Mouse (Mus musculus): ENCODE measurements at regions not wholly inside any gene's neighbourhood (a gene's known extent, or its start where the extent isn't known, plus 50 kb on each side); places are given as distances from the start of the nearest gene placed in this dataset.
A peak's percentile ranks its signal among the peaks of the same experiment; 100 is the strongest.

DNA sequence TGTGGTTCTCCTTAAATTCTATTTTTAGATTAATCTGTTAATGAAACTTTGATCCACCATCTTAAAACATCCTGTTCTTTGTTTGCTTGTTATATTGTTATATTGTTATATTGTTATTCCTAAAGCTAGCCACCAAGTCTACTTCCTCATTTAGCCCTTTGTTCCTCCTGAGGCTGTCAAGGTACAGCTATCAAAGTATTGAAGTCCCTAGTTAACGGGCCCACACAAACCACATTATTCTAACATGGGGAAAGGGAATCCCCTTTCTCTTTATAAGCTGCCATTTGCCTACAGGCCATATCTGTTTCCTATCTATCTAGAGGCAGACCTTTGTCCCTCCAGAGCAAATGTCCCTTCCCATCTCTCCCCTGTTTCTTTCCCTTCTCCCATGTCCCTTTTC lies 317.0 kb downstream of the Prr30 start:
- no peak for DNase-seq (ENCODE audit: low spot score in 2 of 2)

DNA sequence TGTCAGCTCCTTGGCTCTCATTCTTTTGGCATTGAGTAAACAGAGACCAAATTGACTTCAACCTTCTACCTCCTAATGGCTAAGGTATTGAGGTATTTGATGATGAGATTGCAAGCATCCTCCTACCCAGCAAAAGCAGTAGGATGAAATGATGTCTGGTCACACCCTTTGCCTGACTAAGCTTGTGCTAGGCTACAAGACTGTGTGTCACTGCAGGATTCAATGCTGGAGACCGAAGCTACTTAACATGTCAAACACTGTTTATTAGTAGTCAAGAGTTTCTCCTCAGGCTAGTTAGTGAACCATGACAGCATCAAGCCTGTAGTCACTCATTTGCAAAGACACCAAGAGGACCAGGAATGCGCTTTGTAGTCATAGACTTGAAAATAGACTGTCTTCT lies 320.0 kb downstream of the Prr30 start:
- no peak for DNase-seq (ENCODE audit: low spot score in 2 of 2)

DNA sequence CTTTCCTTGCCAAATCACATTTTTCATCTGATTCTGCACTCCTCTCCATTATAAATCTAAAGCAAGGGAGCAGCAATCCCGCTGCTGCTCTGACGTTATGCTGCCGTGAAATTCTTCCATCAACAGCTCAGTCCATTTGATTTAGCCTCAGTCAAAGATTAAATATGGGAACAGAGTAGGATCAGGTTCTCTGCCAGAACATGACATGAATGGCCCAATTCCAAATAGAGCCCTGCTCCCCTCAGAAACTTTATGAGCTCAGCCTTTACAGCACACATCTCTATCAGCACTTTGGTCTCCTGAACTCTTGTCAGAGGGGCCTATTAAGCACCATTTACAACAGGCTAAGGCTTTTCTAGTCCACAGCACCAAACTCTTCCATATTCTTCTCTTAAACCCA lies 332.3 kb downstream of the Prr30 start:
- DNase-seq (ENCODE audit: low spot score in 2 of 2): no peak

DNA sequence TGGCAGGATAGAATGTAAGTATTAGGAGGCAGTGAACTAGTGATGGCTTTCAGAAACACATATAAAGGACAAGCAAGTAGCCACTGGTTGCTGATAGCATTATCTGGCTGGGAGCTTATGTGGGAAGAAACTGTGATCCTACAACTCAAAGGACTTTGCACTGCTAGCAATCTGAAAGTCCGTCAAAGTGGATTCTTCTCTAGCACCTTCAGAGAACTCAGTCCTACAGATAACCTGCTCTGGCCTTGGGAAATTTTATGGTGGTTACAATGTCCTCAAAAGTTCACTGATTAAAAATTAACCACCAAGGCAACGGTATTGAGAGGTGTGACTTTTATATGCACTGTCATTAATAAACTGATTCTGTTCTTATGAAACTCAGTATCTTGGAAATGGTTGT lies 335.3 kb downstream of the Prr30 start:
- no peak for DNase-seq (ENCODE audit: low spot score in 2 of 2)

DNA sequence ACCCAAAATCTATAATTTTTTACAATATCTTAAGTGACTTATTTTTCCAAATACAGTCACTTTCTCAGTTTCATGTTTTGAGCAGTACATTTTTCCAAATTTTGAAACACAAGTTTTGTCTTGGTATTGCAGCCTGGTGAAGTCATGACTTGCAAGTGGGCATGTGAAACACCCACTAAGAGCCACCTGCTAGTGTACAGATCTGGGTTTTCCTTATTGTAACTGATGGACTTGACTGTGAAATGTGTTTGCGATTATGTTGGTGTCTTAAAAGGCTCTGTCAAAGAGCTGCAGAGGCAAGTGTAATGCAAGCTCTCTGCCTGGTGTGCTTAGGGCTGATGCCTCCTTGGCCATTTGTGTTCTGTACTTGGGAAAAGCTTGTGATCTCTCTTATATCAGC lies 336.0 kb downstream of the Prr30 start:
- DNase-seq (ENCODE audit: low spot score in 2 of 2): peak; percentile 5 to 48

DNA sequence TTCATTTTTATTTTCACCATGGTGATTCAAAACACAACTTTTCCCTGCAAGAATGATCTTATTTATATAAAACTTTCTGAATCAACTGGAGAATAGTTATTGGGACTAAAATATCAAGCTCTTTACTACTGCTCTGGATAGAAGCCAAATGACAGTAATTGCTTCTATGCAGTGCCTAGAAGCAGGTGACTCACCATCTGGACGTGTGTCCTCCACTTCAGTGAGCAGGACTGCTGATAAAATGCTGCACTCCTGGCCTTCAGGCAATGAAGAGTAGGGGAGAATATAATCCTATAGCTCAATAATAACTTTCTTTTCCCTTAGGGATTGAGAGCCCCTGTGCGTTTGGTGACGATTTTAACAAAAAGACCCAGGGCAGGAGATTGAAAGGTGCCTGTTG lies 357.3 kb downstream of the Prr30 start:
- DNase-seq (ENCODE audit: low spot score in 2 of 2): no peak

All from frontal cortex, postnatal 36 days (tissue).